Mouse (Mus musculus) midbrain, embryonic 12.5 days (tissue): ENCODE data around the gene Cldn10. TPM values are rescaled to one million over a fixed set of nuclear protein-coding genes. Genes with fewer than 3 reads are reported as not detected.

Experiments used
- ATAC-seq: fragments of 200-750 bp; cut with Nextera tagmentation; 2 replicates; pipeline ENCODE4 v1.8.0; 2017; ENCODE audit warnings: low read depth, moderate TSS enrichment, moderate library complexity; ENCODE audit not compliant: low FRiP score
- H3K27ac ChIP-seq: fragments of 300-500 bp; sonication (generic); replicated peaks from 2 replicates; pipeline ENCODE4 v1.5.1; 2016; ENCODE audit warnings: mild to moderate bottlenecking
- H3K27me3 ChIP-seq: fragments of 300-500 bp; sonication (generic); 2 replicates; pipeline ENCODE4 v1.6.1; 2016; ENCODE audit warnings: mild to moderate bottlenecking
- H3K36me3 ChIP-seq: fragments of 300-500 bp; sonication (generic); 2 replicates; pipeline ENCODE4 v1.6.1; 2016
- H3K4me1 ChIP-seq: fragments of 300-500 bp; sonication (generic); 2 replicates; pipeline ENCODE4 v1.6.1; 2016
- H3K4me2 ChIP-seq: fragments of 300-500 bp; sonication (generic); replicated peaks from 2 replicates; pipeline ENCODE4 v1.6.1; 2016; ENCODE audit warnings: mild to moderate bottlenecking, moderate library complexity
- H3K4me3 ChIP-seq: fragments of 300-500 bp; sonication (generic); 2 replicates; pipeline ENCODE4 v1.5.1; 2016; ENCODE audit warnings: mild to moderate bottlenecking
- H3K9ac ChIP-seq: fragments of 300-500 bp; sonication (generic); replicated peaks from 2 replicates; pipeline ENCODE4 v1.6.1; 2016; ENCODE audit warnings: mild to moderate bottlenecking, moderate library complexity
- H3K9me3 ChIP-seq: fragments of 300-500 bp; sonication (generic); 2 replicates; pipeline ENCODE4 v1.6.1; 2016; ENCODE audit warnings: mild to moderate bottlenecking
- WGBS: fragments of 180-500 bp; shearing (Covaris S2); methylation state at CpG from one replicate; pipeline ENCODE4 v1.1.7; 2016; 5-methylcytosine and 5-hydroxymethylcytosine counted together
- polyA plus RNA-seq: library from polyadenylated mRNA; unstranded; fragments of >200 nt; fragmentation: Nextera tagmentation; extraction: Ambion mirVana; gene quantifications from 2 replicates; pipeline ENCODE4 v1.2.1, GENCODE M21; 2016

Gene Cldn10
- polyA plus RNA-seq, 1 experiment from 2014 or later = 0.85 TPM

GRCm38 (mm10) chr14:118869712-118870111 lies 82.0 kb downstream of the Cldn10 start:
- no peak overlapping the region for H3K9ac ChIP-seq
- no peak overlapping the region for H3K4me2 ChIP-seq
- H3K36me3 ChIP-seq = peaks cover 9% of the 10 kb centered on the region
- WGBS = 93% methylated on average over 6 of the region's 6 CpGs
- no peaks in the 10 kb centered on the region for H3K27me3 ChIP-seq
- ATAC-seq = no peak
- H3K27ac ChIP-seq = no peak overlapping the region
- H3K4me1 ChIP-seq = peaks cover 5% of the 10 kb centered on the region; the same call in 1 of the 2 replicates
- no peak overlapping the region for H3K4me3 ChIP-seq
- no peaks in the 10 kb centered on the region for H3K9me3 ChIP-seq

GRCm38 (mm10) chr14:118874126-118874525 lies 86.4 kb downstream of the Cldn10 start:
- H3K36me3 ChIP-seq = peaks cover 37% of the 10 kb centered on the region
- H3K9ac ChIP-seq = no peak overlapping the region

GRCm38 (mm10) chr14:118874786-118875415 lies 87.2 kb downstream of the Cldn10 start:
- Histone ChIP-seq H3K27me3 (no peaks in the 10 kb centered on the region), H3K4me1 (no peaks in the 10 kb centered on the region), H3K4me2 (no peak overlapping the region), H3K36me3 (peaks cover 45% of the 10 kb centered on the region), H3K9ac (no peak overlapping the region), H3K27ac (no peak overlapping the region), H3K9me3 (no peaks in the 10 kb centered on the region), H3K4me3 (no peak overlapping the region)
- WGBS = 91% methylated on average over 10 of the region's 10 CpGs
- ATAC-seq = no peak

More at GRCm38 (mm10) chr14:118874126-118874525, 86.4 kb downstream of the Cldn10 start:
- WGBS = 95% methylated on average over 4 of the region's 4 CpGs
- Histone ChIP-seq H3K4me1 (no peaks in the 10 kb centered on the region), H3K4me2 (no peak overlapping the region), H3K9me3 (no peaks in the 10 kb centered on the region), H3K27ac (no peak overlapping the region), H3K4me3 (no peak overlapping the region), H3K27me3 (no peaks in the 10 kb centered on the region)
- no peak for ATAC-seq

GRCm38 (mm10) chr14:118878346-118878910 lies 90.7 kb downstream of the Cldn10 start:
- Histone ChIP-seq H3K9me3 (no peaks in the 10 kb centered on the region), H3K36me3 (peaks cover 70% of the 10 kb centered on the region), H3K9ac (no peak overlapping the region), H3K27me3 (no peaks in the 10 kb centered on the region), H3K4me1 (no peaks in the 10 kb centered on the region), H3K27ac (no peak overlapping the region), H3K4me2 (no peak overlapping the region), H3K4me3 (no peak overlapping the region)
- 91% methylated on average over 11 of the region's 11 CpGs for WGBS
- ATAC-seq = no peak

GRCm38 (mm10) chr14:118880696-118881095 lies 93.0 kb downstream of the Cldn10 start:
- 82% methylated on average over 10 of the region's 10 CpGs for WGBS
- Histone ChIP-seq H3K4me2 (no peak overlapping the region), H3K27ac (no peak overlapping the region), H3K4me1 (no peaks in the 10 kb centered on the region), H3K27me3 (no peaks in the 10 kb centered on the region), H3K4me3 (no peak overlapping the region), H3K9me3 (no peaks in the 10 kb centered on the region), H3K9ac (no peak overlapping the region), H3K36me3 (peaks cover 84% of the 10 kb centered on the region)
- no peak for ATAC-seq

GRCm38 (mm10) chr14:118883344-118884249 lies 95.9 kb downstream of the Cldn10 start:
- Histone ChIP-seq H3K9ac (no peak overlapping the region), H3K4me2 (no peak overlapping the region), H3K27ac (no peak overlapping the region), H3K4me1 (no peaks in the 10 kb centered on the region), H3K36me3 (peaks cover 95% of the 10 kb centered on the region), H3K9me3 (no peaks in the 10 kb centered on the region), H3K4me3 (no peak overlapping the region), H3K27me3 (no peaks in the 10 kb centered on the region)
- ATAC-seq = no peak
- WGBS = 91% methylated on average over 18 of the region's 18 CpGs

GRCm38 (mm10) chr14:118884250-118884556 lies 96.5 kb downstream of the Cldn10 start:
- no peaks in the 10 kb centered on the region for H3K27me3 ChIP-seq
- H3K27ac ChIP-seq = no peak overlapping the region
- no peak overlapping the region for H3K4me3 ChIP-seq
- no peak overlapping the region for H3K4me2 ChIP-seq
- H3K9me3 ChIP-seq = no peaks in the 10 kb centered on the region
- H3K4me1 ChIP-seq = no peaks in the 10 kb centered on the region
- H3K36me3 ChIP-seq = peaks cover 95% of the 10 kb centered on the region
- no peak for ATAC-seq
- H3K9ac ChIP-seq = no peak overlapping the region
- 90% methylated on average over 7 of the region's 7 CpGs for WGBS

GRCm38 (mm10) chr14:118890101-118890500 lies 102.4 kb downstream of the Cldn10 start:
- H3K9ac ChIP-seq = no peak overlapping the region
- no peak overlapping the region for H3K4me3 ChIP-seq
- no peaks in the 10 kb centered on the region for H3K9me3 ChIP-seq
- no peak for ATAC-seq
- no peaks in the 10 kb centered on the region for H3K4me1 ChIP-seq
- H3K4me2 ChIP-seq = no peak overlapping the region
- 91% methylated on average over 4 of the region's 4 CpGs for WGBS
- peaks cover 87% of the 10 kb centered on the region for H3K36me3 ChIP-seq
- no peaks in the 10 kb centered on the region for H3K27me3 ChIP-seq
- H3K27ac ChIP-seq = no peak overlapping the region

- ATAC-seq = no peak
- WGBS = 92% methylated on average over 7 of the region's 7 CpGs
- Histone ChIP-seq H3K9ac (no peak overlapping the region), H3K9me3 (no peaks in the 10 kb centered on the region), H3K36me3 (peaks cover 84% of the 10 kb centered on the region), H3K27me3 (no peaks in the 10 kb centered on the region), H3K4me1 (no peaks in the 10 kb centered on the region), H3K27ac (no peak overlapping the region), H3K4me3 (no peak overlapping the region), H3K4me2 (no peak overlapping the region)
Measured at GRCm38 (mm10) chr14:118895228-118895627, 107.5 kb downstream of the Cldn10 start.

- H3K36me3 ChIP-seq = peaks cover 88% of the 10 kb centered on the region
- no peak overlapping the region for H3K4me3 ChIP-seq
- H3K4me2 ChIP-seq = no peak overlapping the region
- H3K27me3 ChIP-seq = no peaks in the 10 kb centered on the region
- no peak for ATAC-seq
- no peak overlapping the region for H3K27ac ChIP-seq
- no peak overlapping the region for H3K9ac ChIP-seq
- WGBS = 94% methylated on average over 10 of the region's 10 CpGs
- H3K4me1 ChIP-seq = no peaks in the 10 kb centered on the region
- H3K9me3 ChIP-seq = no peaks in the 10 kb centered on the region
Measured at GRCm38 (mm10) chr14:118895655-118896054, 107.9 kb downstream of the Cldn10 start.

- WGBS = 86% methylated on average over 11 of the region's 11 CpGs
- H3K36me3 ChIP-seq = peaks cover 81% of the 10 kb centered on the region
Measured at GRCm38 (mm10) chr14:118899940-118900339, 112.2 kb downstream of the Cldn10 start.

GRCm38 (mm10) chr14:118900911-118901310 lies 113.2 kb downstream of the Cldn10 start:
- no peak overlapping the region for H3K9ac ChIP-seq
- 97% methylated on average over 1 of the region's 1 CpGs for WGBS
- H3K9me3 ChIP-seq = peaks cover 5% of the 10 kb centered on the region; the same call in 1 of the 2 replicates
- H3K27me3 ChIP-seq = no peaks in the 10 kb centered on the region
- H3K4me3 ChIP-seq = no peak overlapping the region
- no peak for ATAC-seq
- H3K4me1 ChIP-seq = peaks cover 5% of the 10 kb centered on the region; the same call in 1 of the 2 replicates
- no peak overlapping the region for H3K27ac ChIP-seq
- peaks cover 78% of the 10 kb centered on the region for H3K36me3 ChIP-seq
- H3K4me2 ChIP-seq = no peak overlapping the region

More at GRCm38 (mm10) chr14:118899940-118900339, 112.2 kb downstream of the Cldn10 start:
- H3K4me1 ChIP-seq = peaks cover 5% of the 10 kb centered on the region; the same call in 1 of the 2 replicates
- H3K4me3 ChIP-seq = no peak overlapping the region
- H3K4me2 ChIP-seq = no peak overlapping the region
- H3K9me3 ChIP-seq = peaks cover 5% of the 10 kb centered on the region; the same call in 1 of the 2 replicates
- H3K27ac ChIP-seq = no peak overlapping the region
- no peak overlapping the region for H3K9ac ChIP-seq
- no peak for ATAC-seq
- no peaks in the 10 kb centered on the region for H3K27me3 ChIP-seq
